Mouse (Mus musculus): ENCODE data around the gene Abcg1.

Abcg1 gene

GRCm38 (mm10) chr17:31057151-31057890 is at the start of gene Abcg1:
Abcg1 (plus strand) TSS chr17:31057675.
- in situ Hi-C loops (cut with MboI, MseI), result no loop called here

- in situ Hi-C loops (cut with MboI, MseI), result no loop called here
Observed at GRCm38 (mm10) chr17:31008416-31008815, 49.1 kb upstream of the Abcg1 start.

- in situ Hi-C loops (cut with MboI, MseI), result loop anchor here (5.0 kb wide), 1 partner anchor 101 kb away; no protein-coding TSS in a partner anchor
Observed at GRCm38 (mm10) chr17:31011551-31012394, 45.7 kb upstream of the Abcg1 start.

GRCm38 (mm10) chr17:31018267-31018666 is 39.2 kb upstream of the Abcg1 start:
- in situ Hi-C loops (cut with MboI, MseI), result no loop called here

GRCm38 (mm10) chr17:31019505-31019904 is 38.0 kb upstream of the Abcg1 start:
- in situ Hi-C loops (cut with MboI, MseI), result no loop called here

- in situ Hi-C loops (cut with MboI, MseI), result no loop called here
Observed at GRCm38 (mm10) chr17:31020078-31020477, 37.4 kb upstream of the Abcg1 start.

- in situ Hi-C loops (cut with MboI, MseI), result no loop called here
Observed at GRCm38 (mm10) chr17:31021276-31021675, 36.2 kb upstream of the Abcg1 start.

GRCm38 (mm10) chr17:31024125-31024781 is 33.2 kb upstream of the Abcg1 start:
- in situ Hi-C loops (cut with MboI, MseI), result no loop called here

- in situ Hi-C loops (cut with MboI, MseI), result no loop called here
Observed at GRCm38 (mm10) chr17:31024782-31025125, 32.7 kb upstream of the Abcg1 start.

GRCm38 (mm10) chr17:31026986-31027385 is 30.5 kb upstream of the Abcg1 start:
- in situ Hi-C loops (cut with MboI, MseI), result no loop called here

GRCm38 (mm10) chr17:31027723-31028122 is 29.8 kb upstream of the Abcg1 start:
- in situ Hi-C loops (cut with MboI, MseI), result no loop called here

GRCm38 (mm10) chr17:31028821-31029370 is 28.6 kb upstream of the Abcg1 start:
- in situ Hi-C loops (cut with MboI, MseI), result no loop called here

- in situ Hi-C loops (cut with MboI, MseI), result no loop called here
Observed at GRCm38 (mm10) chr17:31029407-31029806, 28.1 kb upstream of the Abcg1 start.

- in situ Hi-C loops (cut with MboI, MseI), result no loop called here
Observed at GRCm38 (mm10) chr17:31032341-31032740, 25.1 kb upstream of the Abcg1 start.

- in situ Hi-C loops (cut with MboI, MseI), result no loop called here
Observed at GRCm38 (mm10) chr17:31033251-31033650, 24.2 kb upstream of the Abcg1 start.

- in situ Hi-C loops (cut with MboI, MseI), result no loop called here
Observed at GRCm38 (mm10) chr17:31034165-31034564, 23.3 kb upstream of the Abcg1 start.

GRCm38 (mm10) chr17:31034674-31035356 is 22.7 kb upstream of the Abcg1 start:
- in situ Hi-C loops (cut with MboI, MseI), result no loop called here

GRCm38 (mm10) chr17:31036168-31036876 is 21.2 kb upstream of the Abcg1 start:
- in situ Hi-C loops (cut with MboI, MseI), result no loop called here

GRCm38 (mm10) chr17:31037331-31037730 is 20.1 kb upstream of the Abcg1 start:
- in situ Hi-C loops (cut with MboI, MseI), result no loop called here

GRCm38 (mm10) chr17:31038381-31038780 is 19.1 kb upstream of the Abcg1 start:
- in situ Hi-C loops (cut with MboI, MseI), result no loop called here

GRCm38 (mm10) chr17:31039626-31040025 is 17.8 kb upstream of the Abcg1 start:
- in situ Hi-C loops (cut with MboI, MseI), result no loop called here
